Mouse (Mus musculus) forebrain, embryonic 15.5 days (tissue): ENCODE results near the gene Ercc6l. TPM values are rescaled to one million over a fixed set of nuclear protein-coding genes. Genes with fewer than 3 reads are reported as not detected.

Source experiments
- ATAC-seq: fragments of 200-750 bp; cut with Nextera tagmentation; replicated peaks from 2 replicates; pipeline ENCODE4 v1.8.0; 2017; ENCODE audit warnings: mild to moderate bottlenecking, moderate TSS enrichment, moderate library complexity
- H3K27ac ChIP-seq: fragments of 300-500 bp; sonication (generic); replicated peaks from 2 replicates; pipeline ENCODE4 v1.5.1; 2015; ENCODE audit warnings: mild to moderate bottlenecking, inconsistent platforms
- H3K27me3 ChIP-seq: fragments of 300-500 bp; sonication (generic); 2 replicates; pipeline ENCODE4 v1.6.1; 2015; ENCODE audit warnings: inconsistent platforms
- H3K36me3 ChIP-seq: fragments of 300-500 bp; sonication (generic); 2 replicates; pipeline ENCODE4 v1.6.1; 2015; ENCODE audit warnings: mild to moderate bottlenecking, inconsistent platforms
- H3K4me1 ChIP-seq: fragments of 300-500 bp; sonication (generic); 2 replicates; pipeline ENCODE4 v1.6.1; 2015; ENCODE audit warnings: inconsistent platforms
- H3K4me2 ChIP-seq: fragments of 300-500 bp; sonication (generic); replicated peaks from 2 replicates; pipeline ENCODE4 v1.6.1; 2015; ENCODE audit warnings: mild to moderate bottlenecking, inconsistent platforms
- H3K4me3 ChIP-seq: fragments of 300-500 bp; sonication (generic); 2 replicates; pipeline ENCODE4 v1.5.1; 2015; ENCODE audit warnings: mild to moderate bottlenecking, inconsistent platforms
- H3K9ac ChIP-seq: fragments of 300-500 bp; sonication (generic); replicated peaks from 2 replicates; pipeline ENCODE4 v1.6.1; 2015; ENCODE audit warnings: mild to moderate bottlenecking, inconsistent platforms
- H3K9me3 ChIP-seq: fragments of 300-500 bp; sonication (generic); 2 replicates; pipeline ENCODE4 v1.6.1; 2016; ENCODE audit warnings: inconsistent platforms
- WGBS: fragments of 180-500 bp; shearing (Covaris S2); methylation state at CpG from one replicate; pipeline ENCODE4 v1.1.7; 2015; ENCODE audit warnings: mixed read lengths; 5-methylcytosine and 5-hydroxymethylcytosine counted together
- polyA plus RNA-seq: library from polyadenylated mRNA; unstranded; fragments of >200 nt; fragmentation: Nextera tagmentation; extraction: Ambion mirVana; gene quantifications from 2 replicates; pipeline ENCODE4 v1.2.1, GENCODE M21; 2015

The Ercc6l gene
- polyA plus RNA-seq, result 4.5 and 4.8 TPM in 2 replicates

- H3K4me3 ChIP-seq, result peak within 1 kb of the TSS; percentile 47
- H3K27ac ChIP-seq, result peak within 1 kb of the TSS; percentile 70
- H3K27me3 ChIP-seq, result no peaks in the 10 kb centered on the region
- WGBS, result 15% methylated on average over 42 of the region's 42 CpGs
- H3K4me1 ChIP-seq, result 0 out of 2 replicates have a peak, but pooled peaks cover 5% of the 10 kb centered on the region
- H3K9ac ChIP-seq, result peak within 1 kb of the TSS; percentile 49
- peak within 1 kb of the TSS; percentile 50 for H3K4me2 ChIP-seq
- no peaks in the 10 kb centered on the region for H3K9me3 ChIP-seq
- peak; percentile 99 for ATAC-seq
- no peaks in the 10 kb centered on the region for H3K36me3 ChIP-seq
Measured at GRCm38 (mm10) chrX:102156618-102157422, at the start of gene Ercc6l. Gene Ercc6l, minus strand, starts transcription at chrX:102157091.

DNA sequence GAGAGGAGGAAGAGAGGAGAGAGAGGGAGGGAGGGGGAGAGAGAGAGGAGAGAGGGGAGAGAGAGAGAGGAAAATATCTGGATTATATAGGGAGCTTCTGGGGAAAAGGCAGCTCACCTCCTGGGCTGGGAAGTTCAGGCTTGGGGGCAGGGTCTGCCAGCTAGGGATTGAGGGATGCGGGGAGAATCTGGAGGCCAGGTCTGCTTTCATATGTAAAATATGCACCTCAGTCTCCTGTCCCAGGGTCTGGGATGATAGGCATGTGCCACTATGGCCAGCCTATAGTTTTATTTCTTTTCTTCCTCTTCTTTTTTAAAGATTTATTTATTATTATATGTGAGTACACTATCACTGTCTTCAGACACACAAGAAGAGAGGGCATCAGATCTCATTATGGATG is 33.9 kb upstream of the Ercc6l start:
- no peak overlapping the region for H3K9ac ChIP-seq
- no peak overlapping the region for H3K4me3 ChIP-seq
- no peaks in the 10 kb centered on the region for H3K27me3 ChIP-seq
- H3K27ac ChIP-seq, result no peak overlapping the region
- H3K4me2 ChIP-seq, result no peak overlapping the region
- 27% methylated on average over 1 of the region's 1 CpGs for WGBS
- H3K9me3 ChIP-seq, result no peaks in the 10 kb centered on the region
- peaks cover 18% of the 10 kb centered on the region for H3K4me1 ChIP-seq
- H3K36me3 ChIP-seq, result no peaks in the 10 kb centered on the region
- no peak for ATAC-seq

GRCm38 (mm10) chrX:102189581-102189980 is 32.7 kb upstream of the Ercc6l start:
- H3K27ac ChIP-seq, result no peak overlapping the region
- H3K4me3 ChIP-seq, result no peak overlapping the region; the same call in 1 of the 2 replicates
- H3K27me3 ChIP-seq, result no peaks in the 10 kb centered on the region
- peak; percentile 32 for ATAC-seq
- 0 out of 2 replicates have a peak, but pooled peaks cover 3% of the 10 kb centered on the region for H3K36me3 ChIP-seq
- no peaks in the 10 kb centered on the region for H3K9me3 ChIP-seq
- H3K4me2 ChIP-seq, result no peak overlapping the region
- WGBS, result 53% methylated on average over 5 of the region's 5 CpGs
- no peak overlapping the region for H3K9ac ChIP-seq
- peaks cover 21% of the 10 kb centered on the region for H3K4me1 ChIP-seq

DNA sequence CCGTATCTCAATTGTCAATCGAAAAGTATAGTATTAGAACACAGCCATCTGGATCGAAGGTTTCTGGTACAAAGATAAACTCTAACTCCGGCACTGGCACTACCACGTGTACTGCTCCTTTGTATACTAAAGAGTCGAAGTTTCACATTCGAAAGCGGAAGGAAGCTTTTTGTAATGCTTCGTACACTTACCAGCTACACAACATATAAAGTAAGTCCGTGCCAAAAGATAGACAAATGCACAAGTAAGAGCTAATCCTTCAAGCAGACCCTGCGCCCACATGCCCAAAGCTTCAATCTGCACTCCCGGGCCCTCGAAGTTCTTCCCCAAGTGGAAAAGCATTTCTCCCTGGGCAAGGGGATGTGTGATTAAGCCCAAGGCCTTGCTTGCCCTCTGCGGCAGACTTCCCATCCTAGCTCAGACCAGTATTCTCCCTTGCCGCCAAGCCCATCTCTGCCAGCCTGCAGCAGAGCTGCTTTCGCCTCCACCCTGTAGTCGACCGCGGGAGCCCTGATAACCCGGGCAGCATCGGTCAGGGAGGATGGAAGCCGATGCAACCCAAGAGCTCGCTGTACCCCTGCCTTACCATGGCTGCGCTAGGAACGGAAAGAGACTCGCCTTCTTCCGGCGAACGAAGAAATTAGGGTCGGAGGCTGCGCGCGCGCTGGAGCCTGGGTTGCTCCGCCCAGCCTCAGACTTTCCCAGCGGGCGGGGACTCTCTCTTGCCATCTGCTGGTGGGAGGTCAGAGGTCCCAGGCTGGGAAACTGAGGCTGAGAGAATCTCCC is 32.0 kb upstream of the Ercc6l start, which contains the start of gene Rps4x:
TSS of gene Rps4x (minus strand) at position 683 of the 786 bp plus-strand sequence.
- WGBS, result 19% methylated on average over 37 of the region's 37 CpGs

DNA sequence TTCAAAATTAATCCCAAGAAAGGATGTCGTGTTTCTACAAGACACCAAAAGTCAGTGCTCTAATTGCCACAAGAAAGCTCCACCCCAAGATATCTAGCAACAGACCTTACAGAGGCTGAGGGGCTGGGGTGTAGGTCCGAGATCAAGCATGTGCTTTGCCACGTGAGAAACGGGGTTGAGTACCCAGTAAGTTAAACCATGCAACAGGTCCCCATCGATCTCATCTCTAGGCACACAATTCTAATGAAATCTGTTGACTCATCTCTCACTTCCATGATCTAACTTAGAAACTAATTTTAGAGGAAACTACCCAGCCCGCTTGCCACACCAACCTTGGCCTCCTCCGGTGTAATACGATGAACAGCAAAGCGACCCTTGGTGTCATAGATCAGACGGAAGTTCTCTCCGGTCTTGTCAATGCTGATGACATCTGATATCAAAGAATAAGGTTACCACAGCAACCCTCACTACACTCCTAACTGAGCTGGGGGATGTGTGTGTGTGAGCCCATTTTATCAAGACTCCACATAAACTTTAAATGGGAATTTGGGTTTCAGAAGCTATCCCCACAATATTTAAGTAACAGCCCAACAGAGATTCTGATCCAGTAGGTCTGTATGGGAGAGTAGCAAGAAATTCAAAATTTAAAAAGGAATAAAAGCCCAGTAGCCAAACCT is 30.3 kb upstream of the Ercc6l start:
- Histone ChIP-seq H3K27ac (no peak overlapping the region), H3K4me1 (peaks cover 21% of the 10 kb centered on the region), H3K9me3 (no peaks in the 10 kb centered on the region), H3K36me3 (peaks cover 10% of the 10 kb centered on the region; the same call in 1 of the 2 replicates), H3K4me2 (peak overlapping the region; percentile 50), H3K4me3 (peak overlapping the region; percentile 54), H3K9ac (peak overlapping the region; percentile 24), H3K27me3 (no peaks in the 10 kb centered on the region)
- 42% methylated on average over 11 of the region's 11 CpGs for WGBS
- ATAC-seq, result no peak

More for the DNA sequence above, 32.0 kb upstream of the Ercc6l start, which contains the start of gene Rps4x:
- Histone ChIP-seq H3K4me1 (peaks cover 21% of the 10 kb centered on the region), H3K27me3 (no peaks in the 10 kb centered on the region), H3K4me3 (peak within 1 kb of the TSS; percentile 54), H3K27ac (peak within 1 kb of the TSS; percentile 86), H3K36me3 (0 out of 2 replicates have a peak, but pooled peaks cover 5% of the 10 kb centered on the region), H3K9me3 (no peaks in the 10 kb centered on the region), H3K4me2 (peak within 1 kb of the TSS; percentile 50), H3K9ac (peak within 1 kb of the TSS; percentile 63)
- ATAC-seq, result peak; percentile 97

DNA sequence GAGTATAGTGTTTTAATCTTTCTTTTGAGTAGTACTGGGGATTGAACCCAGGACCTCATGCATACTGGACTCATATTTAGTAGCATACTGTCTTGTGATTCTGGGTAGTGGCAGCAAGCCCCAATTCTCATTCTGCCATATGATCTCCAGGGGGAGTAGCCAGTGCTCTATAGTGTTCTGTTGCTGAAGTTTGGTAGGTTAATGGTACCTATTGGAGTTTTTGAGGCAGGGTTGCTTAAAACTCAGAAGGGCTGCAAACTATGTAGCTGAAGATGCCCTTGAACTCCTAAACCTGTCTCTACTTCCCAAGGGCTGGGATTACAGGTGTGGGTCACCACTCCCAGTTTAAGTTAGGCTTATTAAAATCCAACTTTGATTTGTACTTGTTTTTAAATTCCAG is 25.7 kb upstream of the Ercc6l start:
- Histone ChIP-seq H3K27me3 (no peaks in the 10 kb centered on the region), H3K9me3 (no peaks in the 10 kb centered on the region), H3K4me2 (no peak overlapping the region), H3K4me3 (no peak overlapping the region), H3K36me3 (peaks cover 10% of the 10 kb centered on the region; the same call in 1 of the 2 replicates), H3K27ac (no peak overlapping the region), H3K4me1 (peaks cover 15% of the 10 kb centered on the region), H3K9ac (no peak overlapping the region)
- no peak for ATAC-seq

GRCm38 (mm10) chrX:102175538-102176287 is 18.8 kb upstream of the Ercc6l start:
- H3K4me2 ChIP-seq, result no peak overlapping the region
- H3K4me1 ChIP-seq, result no peaks in the 10 kb centered on the region
- no peak for ATAC-seq
- WGBS, result 93% methylated on average over 5 of the region's 5 CpGs
- H3K9me3 ChIP-seq, result no peaks in the 10 kb centered on the region
- H3K27me3 ChIP-seq, result no peaks in the 10 kb centered on the region
- H3K36me3 ChIP-seq, result no peaks in the 10 kb centered on the region
- H3K4me3 ChIP-seq, result no peak overlapping the region
- no peak overlapping the region for H3K27ac ChIP-seq
- H3K9ac ChIP-seq, result no peak overlapping the region

GRCm38 (mm10) chrX:102170900-102171299 is 14.0 kb upstream of the Ercc6l start:
- WGBS, result 69% methylated on average over 3 of the region's 3 CpGs
- H3K27ac ChIP-seq, result no peak overlapping the region
- no peak overlapping the region for H3K4me3 ChIP-seq
- H3K4me2 ChIP-seq, result no peak overlapping the region
- ATAC-seq, result no peak
- H3K36me3 ChIP-seq, result no peaks in the 10 kb centered on the region
- no peaks in the 10 kb centered on the region for H3K27me3 ChIP-seq
- H3K9ac ChIP-seq, result no peak overlapping the region
- H3K4me1 ChIP-seq, result 0 out of 2 replicates have a peak, but pooled peaks cover 7% of the 10 kb centered on the region
- H3K9me3 ChIP-seq, result no peaks in the 10 kb centered on the region

GRCm38 (mm10) chrX:102170135-102170534 is 13.2 kb upstream of the Ercc6l start:
- Histone ChIP-seq H3K9me3 (no peaks in the 10 kb centered on the region), H3K4me3 (no peak overlapping the region), H3K4me1 (0 out of 2 replicates have a peak, but pooled peaks cover 7% of the 10 kb centered on the region), H3K9ac (no peak overlapping the region), H3K36me3 (no peaks in the 10 kb centered on the region), H3K4me2 (no peak overlapping the region), H3K27ac (no peak overlapping the region), H3K27me3 (no peaks in the 10 kb centered on the region)
- ATAC-seq, result no peak
- 40% methylated on average over 3 of the region's 3 CpGs for WGBS

DNA sequence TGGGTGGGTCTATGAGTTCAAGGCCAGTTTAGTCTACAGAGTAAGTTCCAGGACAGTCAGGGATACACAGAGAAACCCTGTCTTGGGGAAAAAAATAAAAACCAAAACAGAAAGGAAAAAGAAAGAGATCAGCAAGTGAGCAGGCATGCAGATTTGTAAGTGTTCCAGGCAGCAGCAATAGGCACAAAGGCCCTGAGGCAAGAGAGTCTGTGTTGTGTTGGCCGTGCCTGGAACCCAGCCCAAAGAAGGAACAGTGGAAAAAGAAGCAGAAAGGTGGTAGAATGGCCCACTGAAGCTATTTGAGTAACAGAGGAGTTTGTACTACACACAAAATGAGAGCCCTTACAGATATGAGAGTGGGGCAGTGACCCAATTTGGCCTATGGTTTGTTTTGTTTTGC is 12.8 kb upstream of the Ercc6l start:
- WGBS, result 39% methylated on average over 1 of the region's 1 CpGs
- Histone ChIP-seq H3K9me3 (no peaks in the 10 kb centered on the region), H3K36me3 (no peaks in the 10 kb centered on the region), H3K27ac (no peak overlapping the region), H3K9ac (no peak overlapping the region), H3K4me3 (no peak overlapping the region), H3K27me3 (no peaks in the 10 kb centered on the region), H3K4me1 (0 out of 2 replicates have a peak, but pooled peaks cover 7% of the 10 kb centered on the region), H3K4me2 (no peak overlapping the region)
- ATAC-seq, result no peak

DNA sequence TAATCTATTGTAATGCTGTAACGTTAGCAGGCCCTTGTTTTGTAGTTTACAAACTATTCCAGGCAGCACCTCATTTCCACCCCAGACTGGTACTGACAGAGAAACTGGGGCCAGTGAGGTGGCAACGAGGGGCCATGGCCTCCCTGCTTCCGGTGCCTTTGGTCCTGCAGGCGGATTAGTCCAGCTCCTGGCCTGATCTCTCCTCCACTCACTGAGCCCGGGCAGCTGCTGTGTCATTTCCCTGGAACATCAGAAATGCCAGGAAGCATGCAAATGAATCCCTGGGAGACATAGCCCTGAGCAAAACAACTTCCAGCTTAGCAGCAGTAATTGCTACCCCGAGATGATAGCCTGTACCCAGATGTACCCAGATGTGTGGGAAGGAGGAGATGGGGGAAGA is 10.1 kb upstream of the Ercc6l start:
- WGBS, result 28% methylated on average over 6 of the region's 6 CpGs
- no peaks in the 10 kb centered on the region for H3K36me3 ChIP-seq
- no peak overlapping the region for H3K9ac ChIP-seq
- peak overlapping the region; percentile 46; the same call in 1 of the 2 replicates for H3K27ac ChIP-seq
- H3K4me2 ChIP-seq, result no peak overlapping the region
- no peaks in the 10 kb centered on the region for H3K27me3 ChIP-seq
- H3K4me3 ChIP-seq, result no peak overlapping the region
- no peak for ATAC-seq
- no peaks in the 10 kb centered on the region for H3K9me3 ChIP-seq
- H3K4me1 ChIP-seq, result 0 out of 2 replicates have a peak, but pooled peaks cover 7% of the 10 kb centered on the region
